Mouse (Mus musculus) heart, embryonic 12.5 days (tissue): ENCODE measurements around the gene Ninl. TPM values are rescaled to one million over a fixed set of nuclear protein-coding genes. Genes with fewer than 3 reads are reported as not detected.
"Not testable (repeated sequence)": the region's sequence is repeated elsewhere in the genome, so short reads cannot be mapped to it uniquely, and the experiment has no call there.

Experiments
- ATAC-seq: fragments of 200-750 bp; cut with Nextera tagmentation; 2 replicates; pipeline ENCODE4 v1.8.0; 2017; ENCODE audit warnings: moderate TSS enrichment, moderate library complexity; ENCODE audit not compliant: insufficient number of reproducible peaks, low FRiP score
- H3K27ac ChIP-seq: fragments of 300-500 bp; sonication (generic); 2 replicates; pipeline ENCODE4 v1.5.1; 2016; ENCODE audit warnings: mild to moderate bottlenecking, moderate library complexity; ENCODE audit not compliant: poor library complexity, severe bottlenecking
- H3K27me3 ChIP-seq: fragments of 300-500 bp; sonication (generic); replicated peaks from 2 replicates; pipeline ENCODE4 v1.6.1; 2016; ENCODE audit warnings: mild to moderate bottlenecking, moderate library complexity
- H3K36me3 ChIP-seq: fragments of 300-500 bp; sonication (generic); 2 replicates; pipeline ENCODE4 v1.6.1; 2016; ENCODE audit warnings: mild to moderate bottlenecking, moderate library complexity
- H3K4me1 ChIP-seq: fragments of 300-500 bp; sonication (generic); replicated peaks from 2 replicates; pipeline ENCODE4 v1.6.1; 2016; ENCODE audit warnings: mild to moderate bottlenecking
- H3K4me2 ChIP-seq: fragments of 300-500 bp; sonication (generic); 2 replicates; pipeline ENCODE4 v1.6.1; 2016; ENCODE audit warnings: mild to moderate bottlenecking, moderate library complexity
- H3K4me3 ChIP-seq: fragments of 300-500 bp; sonication (generic); 2 replicates; pipeline ENCODE4 v1.5.1; 2016; ENCODE audit warnings: mild to moderate bottlenecking
- H3K9ac ChIP-seq: fragments of 300-500 bp; sonication (generic); 2 replicates; pipeline ENCODE4 v1.6.1; 2016; ENCODE audit warnings: mild to moderate bottlenecking, moderate library complexity
- H3K9me3 ChIP-seq: fragments of 300-500 bp; sonication (generic); replicated peaks from 2 replicates; pipeline ENCODE4 v1.6.1; 2016; ENCODE audit warnings: mild to moderate bottlenecking, moderate library complexity
- WGBS: fragments of 180-500 bp; shearing (Covaris S2); methylation state at CpG from one replicate; pipeline ENCODE4 v1.1.7; 2016; 5-methylcytosine and 5-hydroxymethylcytosine counted together
- polyA plus RNA-seq: library from polyadenylated mRNA; unstranded; fragments of >200 nt; fragmentation: Nextera tagmentation; extraction: Ambion mirVana; gene quantifications from 2 replicates; pipeline ENCODE4 v1.2.1, GENCODE M21; 2016

Ninl gene
- polyA plus RNA-seq, 1 experiment from 2014 or later = 8.4 TPM

DNA sequence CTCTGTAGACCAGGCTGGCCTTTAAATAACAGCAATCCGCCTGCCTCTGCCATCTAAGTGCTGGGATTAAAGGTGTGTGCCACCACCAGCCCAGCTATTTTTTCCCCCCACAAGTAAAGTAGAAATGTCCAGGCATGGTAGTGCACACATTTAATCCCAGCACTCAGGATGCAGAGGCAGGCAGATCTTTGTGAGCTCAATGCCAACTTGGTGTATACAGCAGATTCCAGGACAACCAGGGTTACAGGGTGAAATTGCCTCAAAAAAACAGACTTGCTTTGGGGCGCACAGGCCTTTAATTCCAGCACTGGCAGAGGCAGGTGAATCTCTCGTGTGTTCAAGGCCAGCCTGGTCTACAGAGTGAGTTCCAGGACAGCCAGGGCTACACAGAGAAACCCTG, 116.2 kb downstream of the Ninl start:
- Histone ChIP-seq H3K4me2 (no peak overlapping the region), H3K36me3 (peaks cover 27% of the 10 kb centered on the region), H3K4me3 (no peak overlapping the region), H3K4me1 (peaks cover 5% of the 10 kb centered on the region; the same call in 1 of the 2 replicates), H3K9me3 (no peaks in the 10 kb centered on the region), H3K27me3 (no peaks in the 10 kb centered on the region), H3K27ac (0 out of 2 replicates have a peak overlapping the region, but pooled peaks have one; percentile 4), H3K9ac (no peak overlapping the region)
- WGBS = 89% methylated on average over 3 of the region's 3 CpGs
- no peak for ATAC-seq

DNA sequence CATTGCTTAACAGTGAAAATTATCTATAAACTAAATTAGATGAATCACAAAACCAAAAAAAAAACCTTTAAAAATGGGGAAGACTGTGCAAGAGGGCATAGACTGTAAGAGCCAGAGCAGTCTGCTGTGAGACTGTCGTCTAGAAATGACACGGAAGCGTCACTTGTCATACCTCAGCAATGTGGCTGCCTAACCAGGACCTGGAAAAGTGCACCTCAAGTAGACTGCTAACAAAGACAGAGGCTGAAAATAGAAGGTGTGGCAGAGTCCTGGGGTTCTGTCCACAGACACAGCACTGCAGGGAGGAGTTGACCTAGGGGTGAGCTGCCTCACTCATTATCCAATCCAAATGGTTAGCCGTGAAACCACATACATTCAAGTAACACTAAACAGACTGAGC, 117.0 kb downstream of the Ninl start:
- no peak for ATAC-seq
- Histone ChIP-seq H3K27me3 (no peaks in the 10 kb centered on the region), H3K9me3 (no peaks in the 10 kb centered on the region), H3K4me3 (no peak overlapping the region), H3K4me1 (peaks cover 5% of the 10 kb centered on the region; the same call in 1 of the 2 replicates), H3K4me2 (no peak overlapping the region), H3K27ac (no peak overlapping the region), H3K36me3 (peaks cover 27% of the 10 kb centered on the region), H3K9ac (no peak overlapping the region)
- 71% methylated on average over 4 of the region's 4 CpGs for WGBS

DNA sequence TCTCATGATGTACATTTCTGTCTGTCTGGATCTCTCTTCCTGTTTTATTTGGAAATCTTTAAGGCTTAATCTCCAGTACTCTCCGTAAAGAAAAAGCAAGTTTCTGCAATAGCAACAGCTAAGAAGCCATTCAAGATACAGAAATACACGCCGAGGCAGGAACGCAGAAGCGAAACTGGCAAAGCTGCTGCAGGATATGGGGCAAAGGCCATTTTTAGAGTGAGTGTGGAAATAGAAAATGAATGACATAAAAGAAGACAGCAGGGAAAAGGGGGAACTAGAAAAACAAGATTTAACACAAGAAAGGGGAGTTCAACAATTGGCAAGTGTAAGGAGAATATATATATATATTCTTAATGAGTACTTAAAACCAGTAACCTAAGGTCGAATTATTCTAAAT, 117.5 kb downstream of the Ninl start:
- no peak overlapping the region for H3K4me2 ChIP-seq
- no peak overlapping the region for H3K4me3 ChIP-seq
- H3K9ac ChIP-seq = no peak overlapping the region
- H3K4me1 ChIP-seq = peaks cover 5% of the 10 kb centered on the region; the same call in 1 of the 2 replicates
- peaks cover 30% of the 10 kb centered on the region for H3K36me3 ChIP-seq
- no peak for ATAC-seq
- no peak overlapping the region for H3K27ac ChIP-seq
- no peaks in the 10 kb centered on the region for H3K27me3 ChIP-seq
- 75% methylated on average over 6 of the region's 6 CpGs for WGBS
- H3K9me3 ChIP-seq = no peaks in the 10 kb centered on the region

DNA sequence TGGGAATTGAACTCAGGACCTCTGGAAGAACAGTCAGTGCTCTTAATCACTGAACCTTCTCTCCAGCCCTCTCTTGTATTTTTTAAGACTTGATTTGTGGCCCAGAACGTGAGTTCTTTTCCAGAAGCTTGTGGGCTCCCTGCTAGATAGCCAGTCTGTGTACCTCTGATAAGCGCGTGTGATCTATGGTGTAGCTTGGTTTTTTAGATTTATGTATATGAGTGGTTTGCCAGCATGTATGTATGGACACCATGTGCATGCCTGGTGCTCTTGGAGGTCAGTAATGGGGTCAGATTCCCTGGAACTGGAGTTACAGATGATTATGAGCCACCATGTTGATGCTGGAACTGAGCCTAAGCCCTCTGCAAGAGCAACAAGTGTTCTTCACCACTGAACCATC, 118.6 kb downstream of the Ninl start:
- WGBS = 89% methylated on average over 3 of the region's 3 CpGs
- no peaks in the 10 kb centered on the region for H3K27me3 ChIP-seq
- ATAC-seq = no peak
- no peak overlapping the region for H3K9ac ChIP-seq
- peaks cover 34% of the 10 kb centered on the region for H3K36me3 ChIP-seq
- no peak overlapping the region for H3K4me3 ChIP-seq
- H3K27ac ChIP-seq = no peak overlapping the region
- H3K4me2 ChIP-seq = no peak overlapping the region
- peaks cover 5% of the 10 kb centered on the region; the same call in 1 of the 2 replicates for H3K4me1 ChIP-seq
- no peaks in the 10 kb centered on the region for H3K9me3 ChIP-seq

DNA sequence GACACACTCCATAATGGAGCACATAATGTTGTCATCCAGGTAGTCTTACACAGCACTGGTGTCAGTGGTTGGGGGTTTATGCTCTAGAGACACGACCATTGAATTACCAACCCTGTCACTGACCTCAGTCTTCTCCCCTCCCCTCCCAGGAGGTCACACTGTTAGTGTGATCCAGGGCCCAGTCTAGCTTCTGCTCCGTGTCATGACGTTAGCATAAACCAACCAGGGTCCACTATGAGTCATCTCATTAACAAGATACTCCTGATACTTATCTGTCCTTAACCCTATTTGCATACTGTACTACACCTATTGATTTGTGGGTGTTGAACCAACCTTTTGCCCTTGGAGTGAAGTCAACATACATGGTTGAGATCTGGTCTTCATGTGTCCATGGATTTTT, 120.5 kb downstream of the Ninl start:
- Histone ChIP-seq H3K9ac (no peak overlapping the region), H3K9me3 (no peaks in the 10 kb centered on the region)
- WGBS = 89% methylated on average over 3 of the region's 3 CpGs

DNA sequence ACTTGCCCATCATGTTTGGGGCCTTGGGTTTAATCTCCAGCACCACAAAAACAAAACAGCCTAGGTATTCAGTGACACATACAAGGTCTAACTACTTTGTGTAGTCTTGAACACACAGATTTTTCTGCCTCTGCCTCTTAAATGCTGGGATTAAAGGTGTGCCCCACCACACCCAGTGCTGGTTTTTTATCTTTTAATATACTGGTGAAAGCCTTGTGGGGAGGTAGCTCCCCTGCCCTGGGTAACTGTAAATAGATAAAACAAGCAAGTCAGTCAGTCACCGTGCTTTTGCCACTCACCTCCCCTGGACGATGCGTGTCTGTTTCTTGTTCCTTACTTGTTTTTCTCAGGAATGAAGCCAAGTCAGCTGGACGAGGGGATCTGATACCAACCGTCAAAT, 123.4 kb downstream of the Ninl start:
- Histone ChIP-seq H3K27ac (no peak overlapping the region), H3K4me2 (no peak overlapping the region), H3K9me3 (no peaks in the 10 kb centered on the region), H3K4me3 (no peak overlapping the region), H3K27me3 (no peaks in the 10 kb centered on the region), H3K4me1 (no peaks in the 10 kb centered on the region), H3K36me3 (peaks cover 29% of the 10 kb centered on the region), H3K9ac (no peak overlapping the region)
- 81% methylated on average over 5 of the region's 5 CpGs for WGBS
- no peak for ATAC-seq

More for the DNA sequence above, 120.5 kb downstream of the Ninl start:
- ATAC-seq = no peak
- Histone ChIP-seq H3K4me3 (no peak overlapping the region), H3K4me1 (peaks cover 5% of the 10 kb centered on the region; the same call in 1 of the 2 replicates), H3K27me3 (no peaks in the 10 kb centered on the region), H3K4me2 (no peak overlapping the region), H3K36me3 (peaks cover 32% of the 10 kb centered on the region), H3K27ac (no peak overlapping the region)

DNA sequence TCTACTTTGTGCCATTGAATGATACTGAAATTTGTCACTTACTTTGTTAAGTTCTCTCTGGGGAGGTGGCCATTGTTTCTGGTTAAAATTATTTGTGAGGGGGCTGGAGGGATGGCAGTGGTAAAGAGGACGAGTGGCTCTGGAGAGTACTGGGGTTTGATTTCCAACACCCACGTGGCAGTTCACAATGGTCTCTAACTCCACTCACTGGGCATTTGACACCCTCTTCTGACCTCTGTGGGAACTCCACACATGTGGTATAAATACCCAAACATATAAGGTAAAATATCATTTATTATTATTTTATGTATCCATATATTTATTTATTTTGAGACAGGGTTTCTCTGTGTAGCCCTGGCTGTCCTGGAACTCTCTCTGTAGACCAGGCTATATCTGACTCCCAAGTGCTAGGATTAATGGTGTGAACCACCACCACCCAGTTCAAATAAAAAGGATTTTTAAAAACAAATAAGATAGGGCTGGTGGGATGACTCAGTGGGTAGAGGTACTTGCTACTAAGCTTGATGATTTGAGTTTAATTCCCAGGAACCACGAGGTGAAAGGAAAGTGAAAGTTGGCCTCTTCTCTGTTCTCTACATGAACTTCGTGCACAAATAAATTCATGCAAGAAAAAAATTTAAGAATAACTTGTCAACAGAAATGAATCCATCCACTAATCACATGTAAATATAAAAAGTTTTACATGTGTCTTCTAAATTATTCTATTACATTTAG, 124.2 kb downstream of the Ninl start:
- Histone ChIP-seq H3K27ac (no peak overlapping the region), H3K9me3 (no peaks in the 10 kb centered on the region), H3K36me3 (peaks cover 27% of the 10 kb centered on the region), H3K4me1 (no peaks in the 10 kb centered on the region), H3K27me3 (no peaks in the 10 kb centered on the region), H3K4me3 (no peak overlapping the region), H3K4me2 (no peak overlapping the region), H3K9ac (no peak overlapping the region)
- no peak for ATAC-seq
- WGBS = 78% methylated on average over 4 of the region's 4 CpGs

DNA sequence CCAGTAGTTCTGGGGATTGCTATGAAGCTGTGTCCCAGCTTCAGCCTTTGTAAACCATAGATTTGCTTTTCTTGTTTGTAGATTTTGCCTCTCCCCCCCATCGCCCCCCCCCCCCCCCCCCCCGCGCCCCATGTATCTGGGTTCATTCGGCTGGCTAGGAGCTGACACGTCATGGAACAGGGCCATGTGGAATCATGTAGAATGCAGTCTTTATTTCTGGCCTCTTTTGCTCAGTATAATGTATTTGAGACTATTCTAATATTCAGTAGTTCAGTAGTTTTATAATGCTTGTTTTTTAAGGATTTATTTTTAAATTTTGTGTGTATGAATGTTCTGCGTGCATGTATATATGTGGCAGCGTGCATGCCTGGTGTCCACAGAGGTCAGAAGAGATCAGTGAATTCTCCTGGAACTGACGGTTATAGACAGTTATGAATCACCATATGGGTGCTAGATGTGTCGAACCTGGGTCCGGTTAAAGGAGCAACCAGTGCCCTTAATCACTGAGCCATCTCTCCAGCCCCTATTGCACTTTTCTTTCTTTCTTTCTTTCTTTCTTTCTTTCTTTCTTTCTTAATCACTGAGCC, 128.8 kb downstream of the Ninl start:
- peak overlapping the region; percentile 68 for H3K4me3 ChIP-seq
- no peaks in the 10 kb centered on the region for H3K4me1 ChIP-seq
- no peaks in the 10 kb centered on the region for H3K27me3 ChIP-seq
- H3K9me3 ChIP-seq = no peaks in the 10 kb centered on the region
- WGBS = 43% methylated on average over 10 of the region's 10 CpGs
- ATAC-seq = no peak
- peak overlapping the region; percentile 59 for H3K9ac ChIP-seq
- H3K36me3 ChIP-seq = 0 out of 2 replicates have a peak, but pooled peaks cover under 1% of the 10 kb centered on the region
- H3K4me2 ChIP-seq = peak overlapping the region; percentile 77
- H3K27ac ChIP-seq = no peak overlapping the region

DNA sequence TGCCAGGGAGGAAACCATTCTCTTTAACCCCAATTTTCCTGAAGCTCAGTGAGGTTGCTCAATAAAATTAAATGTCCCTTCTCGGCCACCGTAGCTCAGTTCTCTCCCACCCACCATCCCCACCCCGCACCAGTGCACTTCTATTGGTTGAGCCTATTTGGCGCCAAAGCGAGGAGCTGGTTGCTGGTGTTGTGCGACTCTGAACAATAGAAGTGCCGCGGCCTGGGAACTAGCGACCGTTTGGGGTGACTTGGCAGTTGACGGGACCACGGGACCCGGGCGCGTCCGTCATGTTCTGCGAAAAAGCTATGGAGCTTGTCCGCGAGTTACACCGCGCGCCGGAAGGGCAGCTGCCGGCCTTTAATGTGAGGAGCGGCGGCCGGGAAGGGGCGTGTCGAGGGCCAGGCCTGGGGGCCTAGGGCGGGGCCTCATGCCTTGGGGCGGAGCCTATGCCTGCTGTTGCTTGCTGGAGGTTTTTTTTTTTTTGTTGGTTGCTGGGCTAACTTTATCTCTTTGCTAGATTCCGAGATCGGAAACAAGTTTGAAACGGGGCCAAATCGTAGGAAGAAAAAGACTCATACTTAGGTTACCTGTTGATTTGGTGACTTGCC, 129.6 kb downstream of the Ninl start:
- H3K4me1 ChIP-seq = no peaks in the 10 kb centered on the region
- peak overlapping the region; percentile 68 for H3K4me3 ChIP-seq
- peak overlapping the region; percentile 77 for H3K4me2 ChIP-seq
- under 1% methylated on average over 35 of the region's 35 CpGs for WGBS
- H3K36me3 ChIP-seq = no peaks in the 10 kb centered on the region
- peak overlapping the region; percentile 59 for H3K9ac ChIP-seq
- H3K27me3 ChIP-seq = no peaks in the 10 kb centered on the region
- H3K9me3 ChIP-seq = no peaks in the 10 kb centered on the region
- peak; percentile 96 for ATAC-seq
- peak overlapping the region; percentile 75 for H3K27ac ChIP-seq

DNA sequence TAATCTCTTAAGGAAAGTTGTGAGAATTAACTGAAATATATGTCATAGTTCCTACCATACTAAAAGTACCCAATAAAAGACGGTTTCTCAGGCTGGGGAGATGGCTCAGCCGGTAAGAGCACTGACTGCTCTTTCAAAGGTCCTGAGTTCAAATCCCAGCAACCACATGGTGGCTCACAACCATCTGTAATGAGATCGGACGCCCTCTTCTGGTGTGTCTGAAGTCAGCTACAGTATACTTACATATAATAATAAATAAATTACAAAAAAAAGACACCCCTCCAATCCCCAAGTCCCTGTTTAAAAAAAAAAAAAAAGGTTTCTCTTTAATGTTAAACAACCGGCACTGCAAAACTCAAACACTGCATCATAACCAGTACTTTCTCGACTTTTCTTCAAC, 130.3 kb downstream of the Ninl start:
- ATAC-seq, H3K27me3 ChIP-seq, H3K4me3 ChIP-seq, H3K36me3 ChIP-seq, H3K27ac ChIP-seq, H3K9ac ChIP-seq, H3K4me1 ChIP-seq, H3K9me3 ChIP-seq: not testable (repeated sequence)
- WGBS = 45% methylated on average over 6 of the region's 6 CpGs
- H3K4me2 ChIP-seq = peak overlapping the region; percentile 77; the same call in 1 of the 2 replicates

DNA sequence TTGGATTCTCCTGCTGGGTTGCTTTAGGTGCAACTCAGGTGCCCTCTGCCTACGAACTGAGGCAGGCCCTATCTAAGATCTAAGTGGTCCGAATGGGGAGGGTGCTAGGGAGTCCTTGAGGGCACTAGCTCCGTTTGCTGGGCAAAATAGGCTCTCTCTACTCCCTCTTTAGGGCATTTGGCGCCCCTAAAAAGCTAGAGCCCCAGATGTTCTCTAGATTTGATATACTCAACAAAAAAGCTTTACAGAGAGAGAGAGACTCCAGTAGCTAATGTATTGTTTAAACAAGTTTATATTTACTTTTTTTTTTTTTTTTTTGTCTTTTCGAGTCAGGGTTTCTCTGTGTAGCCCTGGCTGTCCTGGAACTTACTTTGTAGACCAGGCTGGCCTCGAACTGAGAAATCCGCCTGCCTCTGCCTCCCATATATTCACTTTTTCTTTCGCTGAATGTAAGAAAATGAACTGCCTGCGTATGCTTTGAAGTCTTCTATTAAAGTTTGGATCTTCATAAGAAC, 134.2 kb downstream of the Ninl start, which contains the start of gene Gins1:
Gins1 (plus strand) TSS at position 465 of the 515 bp plus-strand sequence.
- no peaks in the 10 kb centered on the region for H3K27me3 ChIP-seq
- peak within 1 kb of the TSS; percentile 78 for H3K27ac ChIP-seq
- peak within 1 kb of the TSS; percentile 96 for H3K9ac ChIP-seq
- ATAC-seq = peak; percentile 51; the same call in 1 of the 2 replicates
- peak within 1 kb of the TSS; percentile 96 for H3K4me2 ChIP-seq
- 31% methylated on average over 9 of the region's 9 CpGs for WGBS
- peaks cover 5% of the 10 kb centered on the region; the same call in 1 of the 2 replicates for H3K36me3 ChIP-seq
- H3K4me3 ChIP-seq = peak within 1 kb of the TSS; percentile 99
- H3K9me3 ChIP-seq = no peaks in the 10 kb centered on the region
- peaks cover 9% of the 10 kb centered on the region for H3K4me1 ChIP-seq
